Mouse (Mus musculus) liver, embryonic 14.5 days (tissue): ENCODE data around the gene Zfp710. TPM values are rescaled to one million over a fixed set of nuclear protein-coding genes. Genes with fewer than 3 reads are reported as not detected.

Experiments used
- ATAC-seq: fragments of 200-750 bp; cut with Nextera tagmentation; 2 replicates; pipeline ENCODE4 v1.8.0; 2017; ENCODE audit warnings: moderate number of reproducible peaks, mild to moderate bottlenecking, moderate library complexity; ENCODE audit not compliant: insufficient read depth
- DNase-seq, 3 experiments: peaks; one replicate each; pipeline ENCODE4 v3.0.0-alpha.2; 2012 to 2013; ENCODE audit warnings: low read depth in 3 of 3, low spot score in 3 of 3
- H3K27ac ChIP-seq: fragments of 300-500 bp; sonication (generic); 2 replicates; pipeline ENCODE4 v1.5.1; 2014; ENCODE audit warnings: moderate library complexity, mild to moderate bottlenecking, control low read depth, inconsistent platforms
- H3K27me3 ChIP-seq: fragments of 300-500 bp; sonication (generic); 2 replicates; pipeline ENCODE4 v1.6.1; 2014; ENCODE audit warnings: mild to moderate bottlenecking, low read length, moderate library complexity; ENCODE audit not compliant: control insufficient read depth, insufficient read depth
- H3K36me3 ChIP-seq: fragments of 300-500 bp; sonication (generic); replicated peaks from 2 replicates; pipeline ENCODE4 v1.6.1; 2014; ENCODE audit warnings: low read depth; ENCODE audit not compliant: control insufficient read depth, insufficient read depth
- H3K4me1 ChIP-seq, 2 experiments: fragments of 200-500 bp in 1 of 2; fragments of 300-500 bp in 1 of 2; sonication (generic) in 1 of 2; replicated peaks; 2 replicates each; pipeline ENCODE4 v1.6.1; 2012 to 2014; ENCODE audit warnings: antibody characterized with exemption in 1 of 2, inconsistent platforms in 1 of 2, low read length in 1 of 2; ENCODE audit not compliant: control insufficient read depth in 2 of 2, insufficient read depth in 2 of 2
- H3K4me2 ChIP-seq: fragments of 300-500 bp; sonication (generic); 2 replicates; pipeline ENCODE4 v1.6.1; 2014; ENCODE audit warnings: low read depth, mild to moderate bottlenecking, control low read depth, moderate library complexity
- H3K4me3 ChIP-seq, 2 experiments: fragments of 200-500 bp in 1 of 2; fragments of 300-500 bp in 1 of 2; sonication (generic) in 1 of 2; 2 replicates each; pipeline ENCODE4 v1.5.1; 2012 to 2014; ENCODE audit warnings: low read depth in 2 of 2, low read length in 2 of 2, mild to moderate bottlenecking in 2 of 2, control low read depth in 1 of 2, inconsistent platforms in 1 of 2, moderate library complexity in 1 of 2; ENCODE audit not compliant: insufficient read depth in 1 of 2
- H3K9ac ChIP-seq: fragments of 300-500 bp; sonication (generic); replicated peaks from 2 replicates; pipeline ENCODE4 v1.6.1; 2014; ENCODE audit warnings: mild to moderate bottlenecking, control low read depth, moderate library complexity
- H3K9me3 ChIP-seq: fragments of 300-500 bp; sonication (generic); 2 replicates; pipeline ENCODE4 v1.6.1; 2016; ENCODE audit warnings: low read length, mixed read lengths; ENCODE audit not compliant: control insufficient read depth
- CTCF ChIP-seq: IDR thresholded peaks from 2 replicates; pipeline ENCODE4 v1.5.1; 2016; ENCODE audit warnings: antibody characterized with exemption, low read depth, control low read depth
- EP300 ChIP-seq: IDR thresholded peaks from 2 replicates; pipeline ENCODE4 v1.6.1; 2016; ENCODE audit warnings: antibody characterized with exemption, low read depth
- WGBS: fragments of 180-500 bp; shearing (Covaris S2); extraction: QIAGEN DNeasy Blood & Tissue Kit; methylation state at CpG from one replicate; pipeline ENCODE4 v1.1.7; 2014; ENCODE audit not compliant: insufficient replicate concordance; 5-methylcytosine and 5-hydroxymethylcytosine counted together
- polyA plus RNA-seq, 2 experiments: library from polyadenylated mRNA; depleted of rRNA in 1 of 2; stranded (reverse) in 1 of 2; unstranded in 1 of 2; fragments of >200 nt; fragmentation: Nextera tagmentation in 1 of 2; extraction: Ambion mirVana in 1 of 2; gene quantifications; 2 replicates each; pipeline versions ENCODE4 v1.2.1 to v1.2.3; 2012 to 2014

The Zfp710 gene
- polyA plus RNA-seq, 2 experiments, result 3.7 to 5.9 TPM

DNA sequence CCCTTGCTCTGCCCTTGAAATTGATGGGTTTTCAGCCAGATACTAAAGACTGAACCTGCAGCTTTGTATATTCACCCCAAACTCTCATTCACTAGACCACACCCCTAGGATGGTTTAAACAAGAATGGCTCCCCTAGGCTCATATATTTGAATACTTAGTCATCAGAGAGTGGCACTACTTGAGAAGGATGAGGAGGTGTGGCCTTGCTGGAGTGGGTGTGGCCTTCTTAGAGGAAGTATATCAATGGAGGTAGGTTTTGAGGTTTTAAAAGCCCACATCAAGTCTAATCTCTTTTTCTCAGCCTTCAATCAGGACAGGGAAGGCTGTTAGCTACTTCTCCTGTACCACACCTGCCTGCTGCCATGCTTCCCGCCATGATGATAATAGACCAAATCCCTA is 81.8 kb downstream of the Zfp710 start:
- H3K27ac ChIP-seq, result no peak overlapping the region
- no peaks in the 10 kb centered on the region for H3K27me3 ChIP-seq
- peaks cover 2% of the 10 kb centered on the region for H3K36me3 ChIP-seq
- no peak overlapping the region for H3K4me3 ChIP-seq
- WGBS, result 78% methylated on average over 1 of the region's 1 CpGs
- no peak for TF ChIP-seq CTCF
- no peak for TF ChIP-seq EP300
- H3K9me3 ChIP-seq, result peaks cover 4% of the 10 kb centered on the region
- H3K4me2 ChIP-seq, result no peak overlapping the region
- ATAC-seq (no peak), DNase-seq (no peak)
- H3K4me1 ChIP-seq, result peaks cover 6 to 12% of the 10 kb centered on the region in 2 experiments; a peak in 3 of 4 replicates
- H3K9ac ChIP-seq, result no peak overlapping the region

DNA sequence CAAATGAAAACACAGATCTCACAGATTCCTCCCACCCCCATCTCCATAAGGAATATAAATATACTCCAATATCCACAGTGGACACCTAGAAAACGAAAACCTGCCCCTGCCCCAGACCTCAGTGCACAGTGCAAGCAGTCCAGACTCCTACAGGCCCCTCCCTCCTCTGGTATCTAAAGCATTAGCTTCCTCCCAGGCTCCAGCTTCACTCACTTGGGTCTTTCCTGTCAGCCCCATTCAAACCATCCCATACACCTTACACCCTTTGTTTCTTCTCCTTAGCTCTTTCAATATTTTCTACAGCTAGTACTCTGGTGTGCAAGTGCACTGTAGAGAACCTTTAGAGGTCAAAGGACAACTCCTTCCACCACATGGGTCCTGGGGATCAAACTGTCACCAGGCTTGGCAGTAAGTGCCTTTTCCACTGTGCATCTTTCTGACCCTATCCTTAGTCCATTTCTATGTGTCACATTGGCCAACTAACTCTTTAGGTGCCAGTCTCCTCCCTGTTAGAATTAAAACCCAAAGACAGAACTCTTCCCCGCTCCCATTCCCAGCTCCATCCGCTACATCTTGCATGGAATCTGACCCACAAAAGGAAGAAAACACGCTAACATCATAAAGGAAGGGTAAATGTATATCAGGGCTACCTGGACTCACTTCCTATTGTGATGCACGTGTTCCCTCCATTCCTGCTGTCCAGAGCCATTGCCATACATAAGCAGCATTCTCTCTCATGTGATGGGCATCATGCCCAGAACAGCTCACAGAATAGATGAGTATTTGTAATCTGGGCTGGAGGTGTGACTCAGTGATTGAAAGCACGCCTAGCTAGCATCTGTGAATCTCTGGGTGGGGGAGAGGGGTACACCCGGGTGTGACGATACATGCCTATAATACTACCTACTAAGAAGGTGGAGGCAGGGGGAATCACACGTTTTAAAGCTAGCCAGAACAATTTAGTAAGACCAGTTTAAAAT is 86.7 kb downstream of the Zfp710 start:
- ATAC-seq (no peak), DNase-seq (no peak)
- Histone ChIP-seq H3K9ac (no peak overlapping the region), H3K9me3 (peaks cover 3% of the 10 kb centered on the region), H3K4me1 (peaks cover 15 to 39% of the 10 kb centered on the region in 2 experiments), H3K27me3 (no peaks in the 10 kb centered on the region), H3K36me3 (no peaks in the 10 kb centered on the region), H3K4me2 (no peak overlapping the region), H3K4me3 (no peak overlapping the region), H3K27ac (no peak overlapping the region)
- WGBS, result 59% methylated on average over 9 of the region's 9 CpGs
- no peak for TF ChIP-seq EP300
- no peak for TF ChIP-seq CTCF

- peak overlapping the region; percentile 61 to 89 for H3K4me3 ChIP-seq
- TF ChIP-seq EP300 (no peak), CTCF (no peak)
- no peaks in the 10 kb centered on the region for H3K36me3 ChIP-seq
- peak overlapping the region; percentile 100 for H3K4me2 ChIP-seq
- H3K4me1 ChIP-seq, result peaks cover 15 to 39% of the 10 kb centered on the region in 2 experiments
- DNase-seq (no peak), ATAC-seq (no peak)
- 16% methylated on average over 10 of the region's 10 CpGs for WGBS
- no peaks in the 10 kb centered on the region for H3K9me3 ChIP-seq
- peak overlapping the region; percentile 86 for H3K9ac ChIP-seq
- no peaks in the 10 kb centered on the region for H3K27me3 ChIP-seq
- H3K27ac ChIP-seq, result peak overlapping the region; percentile 14
These were observed 89.4 kb downstream of the Zfp710 start for GRCm38 (mm10) chr7:80113989-80114388.

GRCm38 (mm10) chr7:80114451-80115223 is 90.0 kb downstream of the Zfp710 start:
- WGBS, result under 1% methylated on average over 50 of the region's 52 CpGs
- Histone ChIP-seq H3K4me2 (peak overlapping the region; percentile 100), H3K9me3 (no peaks in the 10 kb centered on the region), H3K27ac (peak overlapping the region; percentile 14), H3K9ac (peak overlapping the region; percentile 86), H3K4me1 (peaks cover 12 to 35% of the 10 kb centered on the region in 2 experiments), H3K36me3 (no peaks in the 10 kb centered on the region), H3K4me3 (peak overlapping the region; percentile 61 to 89), H3K27me3 (no peaks in the 10 kb centered on the region)
- no peak for TF ChIP-seq EP300
- TF ChIP-seq CTCF, result no peak
- ATAC-seq, result peak; percentile 73
- no peak for DNase-seq

DNA sequence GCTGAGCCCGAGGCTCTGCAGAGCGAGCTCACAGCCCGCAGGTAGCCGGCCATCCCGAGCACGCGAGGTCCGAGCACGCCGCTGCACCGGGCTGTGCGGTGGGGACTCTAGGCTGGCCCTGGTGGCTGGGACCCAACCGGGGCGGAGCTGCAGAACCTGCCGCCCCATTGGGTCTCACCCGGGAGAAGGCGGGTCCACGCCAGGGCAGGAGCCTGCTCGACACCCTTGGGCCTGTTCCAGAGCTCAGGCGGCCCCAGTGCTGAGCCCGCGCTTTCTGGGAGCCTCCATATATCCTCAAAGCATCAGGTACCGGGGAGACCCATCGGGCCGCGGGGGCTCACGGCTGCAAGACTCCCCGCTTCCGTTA is 90.6 kb downstream of the Zfp710 start, which contains the start of gene Idh2:
TSS of gene Idh2 (minus strand) at position 169 of the 367 bp plus-strand sequence.
- peak within 1 kb of the TSS; percentile 61 to 89 for H3K4me3 ChIP-seq
- no peak for TF ChIP-seq CTCF
- no peak for TF ChIP-seq EP300
- peak; percentile 73 to 75 (median 75) for DNase-seq
- no peaks in the 10 kb centered on the region for H3K9me3 ChIP-seq
- H3K4me1 ChIP-seq, result peaks cover 12 to 34% of the 10 kb centered on the region in 2 experiments
- peak within 1 kb of the TSS; percentile 100 for H3K4me2 ChIP-seq
- WGBS, result 1% methylated on average over 29 of the region's 29 CpGs
- peak; percentile 97 for ATAC-seq
- H3K27ac ChIP-seq, result peak within 1 kb of the TSS; percentile 14
- peak within 1 kb of the TSS; percentile 86 for H3K9ac ChIP-seq
- no peaks in the 10 kb centered on the region for H3K36me3 ChIP-seq
- H3K27me3 ChIP-seq, result no peaks in the 10 kb centered on the region
